Mouse (Mus musculus) cerebellum, adult 9-10 months (tissue): Measurements from ENCODE around the gene Cacna1g.

Source experiments
- DNase-seq: peaks from one replicate; pipeline ENCODE4 v3.0.0; 2022

The Cacna1g gene

GRCm38 (mm10) chr11:94473707-94474543, at the start of gene Cacna1g:
Cacna1g (minus strand) TSS chr11:94474198.
- DNase-seq, result peak; percentile 84

- DNase-seq, result peak; percentile 78
Measured at GRCm38 (mm10) chr11:94521219-94521843, 47.3 kb upstream of the Cacna1g start, which contains the start of gene Mycbpap. Mycbpap (minus strand) TSS chr11:94521742.

DNA sequence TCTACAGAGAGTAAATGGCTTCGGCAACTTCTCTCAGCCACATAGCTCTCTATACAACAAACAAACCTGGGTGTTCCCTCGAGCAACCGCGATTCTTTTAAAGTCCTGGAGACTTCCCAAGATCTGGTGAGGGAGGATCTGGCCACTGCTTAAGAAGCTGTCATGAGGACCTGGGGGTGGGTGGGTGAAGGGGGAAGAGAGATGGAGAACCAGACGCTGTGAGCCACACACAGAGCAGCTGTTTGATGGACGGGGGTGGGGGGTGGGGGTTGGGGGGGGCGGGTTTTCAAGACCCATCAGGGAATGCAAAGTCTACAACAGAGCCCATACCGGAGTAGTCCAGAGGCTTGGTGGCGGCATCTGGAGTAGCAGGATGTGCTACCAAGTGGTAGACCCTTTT, 39.5 kb upstream of the Cacna1g start:
- no peak for DNase-seq

DNA sequence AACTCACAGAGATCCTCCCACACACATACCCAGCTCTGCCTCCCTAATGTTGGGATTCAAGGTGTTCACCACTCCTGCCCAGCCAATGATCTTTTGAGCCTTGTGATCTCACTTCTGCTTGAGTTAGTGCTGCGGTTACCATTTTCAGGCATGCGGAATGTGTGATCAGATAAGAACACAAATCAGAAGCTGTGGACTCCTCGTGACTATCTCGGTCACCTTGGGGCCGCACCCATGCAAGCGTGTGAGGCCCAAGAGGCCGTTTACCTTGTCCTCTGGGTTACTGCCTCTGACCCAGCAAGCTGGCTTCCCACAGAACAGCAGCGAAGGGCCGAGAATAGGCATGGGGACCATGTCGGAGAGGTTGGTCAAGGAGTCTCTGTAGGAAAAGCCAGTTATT, 35.0 kb upstream of the Cacna1g start:
- DNase-seq, result no peak

GRCm38 (mm10) chr11:94501482-94501881, 27.5 kb upstream of the Cacna1g start:
- no peak for DNase-seq

DNA sequence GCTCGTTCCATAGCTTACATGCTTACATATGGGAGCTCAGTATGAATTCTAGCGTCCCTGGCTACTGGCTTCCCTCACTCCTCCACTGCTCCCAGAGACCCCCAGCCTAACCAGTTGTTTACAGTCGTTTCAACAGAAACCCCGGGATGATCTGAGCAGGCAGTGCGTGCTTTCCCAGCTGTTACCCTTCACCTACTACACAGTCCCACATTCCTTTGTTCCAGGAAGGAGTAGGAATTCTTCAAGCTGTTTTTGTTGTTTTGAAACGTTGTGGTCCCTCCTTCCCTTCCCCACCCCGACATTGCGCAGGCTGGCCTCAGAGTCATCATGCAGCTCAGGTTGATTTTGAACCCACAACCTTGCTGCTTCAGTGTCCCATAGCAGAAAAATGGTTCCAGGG, 26.4 kb upstream of the Cacna1g start:
- DNase-seq, result no peak

GRCm38 (mm10) chr11:94499661-94500152, 25.7 kb upstream of the Cacna1g start, which contains the start of gene Epn3:
Epn3 (minus strand) TSS chr11:94499974.
- DNase-seq, result peak; percentile 65

DNA sequence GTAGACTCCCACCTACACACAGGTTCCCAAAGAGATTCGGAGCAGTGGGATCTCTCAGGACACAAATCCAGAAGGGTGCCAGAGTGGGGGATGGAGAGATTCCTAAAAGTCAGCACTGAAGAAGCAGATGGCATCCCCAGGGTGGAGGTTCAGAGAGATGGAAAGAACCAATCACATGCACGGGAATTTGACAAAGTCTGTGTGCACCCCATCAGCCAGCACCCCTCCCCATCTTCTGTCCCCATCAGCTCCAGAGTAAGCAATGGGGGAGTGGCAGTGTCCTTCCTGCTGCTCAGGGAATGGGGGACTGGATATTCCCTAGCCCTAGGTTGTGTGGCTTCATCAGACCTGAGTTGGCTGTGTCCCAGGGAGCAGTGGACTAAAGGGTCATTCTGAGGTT, 25.0 kb upstream of the Cacna1g start:
- DNase-seq, result peak; percentile 93

DNA sequence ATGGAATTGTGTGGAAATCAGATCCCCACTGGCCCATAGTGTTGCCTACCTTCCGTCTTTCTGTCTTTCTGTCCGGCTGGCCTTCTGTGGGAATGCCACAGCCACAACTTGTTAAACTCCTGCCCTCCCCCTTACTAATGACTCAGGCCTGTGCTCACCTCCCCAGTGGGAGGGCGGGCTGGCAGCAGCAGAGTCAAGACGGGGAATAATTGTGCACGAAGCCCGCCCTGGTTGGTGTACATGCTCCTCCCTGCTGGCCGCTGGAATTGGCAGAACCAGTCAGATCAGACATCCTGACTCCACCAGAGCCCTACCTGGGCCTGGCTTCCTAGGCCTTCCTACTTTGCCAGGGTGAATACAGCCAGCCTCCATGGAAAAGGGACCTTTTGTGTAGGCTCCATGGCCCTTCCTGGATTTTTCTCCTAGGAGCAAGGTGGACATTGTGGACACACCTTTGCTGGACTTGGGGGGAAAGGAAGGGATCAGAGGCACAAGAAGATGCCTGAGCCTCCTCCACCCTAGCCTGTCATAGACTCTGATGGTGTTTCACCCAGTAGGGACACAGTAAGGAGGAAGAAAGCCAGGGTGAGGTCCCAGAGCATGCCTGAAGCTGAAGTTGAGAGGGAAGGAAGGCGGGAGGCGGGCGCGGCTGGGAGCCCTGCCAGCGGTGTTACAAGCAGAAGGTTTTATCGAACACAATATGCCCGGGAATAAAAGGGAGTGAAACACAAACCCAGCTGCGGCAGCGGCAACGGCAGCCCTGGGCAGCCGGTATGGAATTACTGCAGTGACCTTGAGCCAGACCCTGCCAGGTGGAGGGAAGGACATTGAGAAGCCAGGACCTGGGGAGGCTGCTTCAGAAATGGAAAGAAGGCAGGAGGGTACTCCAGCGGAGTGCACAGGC, 24.3 kb upstream of the Cacna1g start:
- DNase-seq, result peak; percentile 81

DNA sequence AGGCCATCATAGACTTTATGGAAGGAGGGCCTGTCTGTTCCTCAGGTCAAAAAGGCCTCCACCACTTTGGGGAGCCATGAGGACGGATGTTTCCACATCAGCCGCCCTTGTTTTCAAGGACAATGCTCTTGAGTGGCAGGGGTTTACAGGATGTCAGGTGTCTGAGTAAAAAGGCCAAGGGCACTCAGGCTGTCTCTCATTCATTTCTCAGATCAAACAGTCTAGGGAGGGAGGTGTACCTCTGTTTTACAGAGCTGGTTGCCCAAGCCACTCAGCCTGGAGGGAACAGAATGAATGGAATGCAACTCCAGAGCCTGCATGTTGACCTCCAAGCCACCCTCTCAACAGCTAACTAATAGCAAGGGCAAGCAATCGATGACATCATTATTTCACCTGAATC, 21.4 kb upstream of the Cacna1g start:
- DNase-seq, result no peak

- peak; percentile 17 for DNase-seq
Measured at GRCm38 (mm10) chr11:94491749-94492099, 17.7 kb upstream of the Cacna1g start.

- peak; percentile 36 for DNase-seq
Measured at GRCm38 (mm10) chr11:94491035-94491748, 17.2 kb upstream of the Cacna1g start.

DNA sequence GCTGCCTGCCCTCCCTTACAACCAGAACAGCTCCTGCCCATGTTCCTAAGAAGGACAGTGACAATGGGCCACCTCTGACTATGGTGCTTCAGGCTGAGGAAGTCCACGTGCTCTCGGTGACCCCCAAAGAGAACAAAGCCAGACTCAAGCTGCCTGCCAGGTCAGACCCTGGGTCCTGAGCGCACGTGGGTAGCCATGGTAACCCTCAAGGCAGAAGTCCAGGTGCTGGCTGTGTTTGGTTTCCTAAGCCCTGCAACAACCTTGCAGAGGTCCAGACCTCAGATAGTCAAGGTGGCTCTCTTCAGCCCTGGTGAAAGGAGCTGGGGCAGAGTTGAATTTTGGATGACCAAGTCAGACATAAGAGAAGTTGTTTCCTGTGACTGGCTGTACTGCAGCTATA, 15.7 kb upstream of the Cacna1g start:
- peak; percentile 18 for DNase-seq

DNA sequence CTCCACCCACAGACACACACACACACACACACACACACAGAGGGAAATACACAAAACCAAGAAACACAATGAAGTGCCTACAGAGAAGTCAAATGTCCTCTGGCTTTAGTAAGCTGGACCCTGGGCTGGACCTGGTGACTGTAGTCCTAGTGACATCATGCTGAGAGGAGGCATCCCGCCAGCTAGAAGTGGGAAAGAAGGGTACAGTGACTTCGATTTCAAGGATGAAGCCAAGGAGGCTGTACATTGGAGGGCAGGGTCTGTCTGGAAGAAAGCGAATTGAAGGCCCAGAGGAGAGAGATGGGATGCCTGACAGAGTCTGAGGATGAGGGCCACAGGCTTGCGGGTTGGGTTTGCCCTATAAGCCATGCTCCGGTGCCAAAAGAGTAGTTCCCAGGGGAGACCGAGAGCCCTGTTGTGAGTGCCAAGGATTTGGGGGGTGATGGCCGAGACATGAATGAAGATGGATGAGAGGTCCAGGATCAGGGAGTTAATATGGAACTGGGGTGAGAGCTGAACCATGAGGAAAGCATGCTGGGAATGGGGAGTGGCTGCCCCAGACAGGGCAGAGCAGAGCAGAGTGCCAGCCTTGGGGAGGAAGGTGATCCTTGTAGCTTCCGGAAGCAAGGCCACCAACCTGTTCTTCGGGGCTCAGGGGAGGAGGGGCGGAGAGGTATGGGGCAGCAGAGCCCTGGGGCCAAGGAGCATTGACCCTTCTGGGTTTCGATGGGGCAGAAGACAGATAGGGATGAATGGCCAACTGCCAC, 15.0 kb upstream of the Cacna1g start:
- peak; percentile 42 for DNase-seq

DNA sequence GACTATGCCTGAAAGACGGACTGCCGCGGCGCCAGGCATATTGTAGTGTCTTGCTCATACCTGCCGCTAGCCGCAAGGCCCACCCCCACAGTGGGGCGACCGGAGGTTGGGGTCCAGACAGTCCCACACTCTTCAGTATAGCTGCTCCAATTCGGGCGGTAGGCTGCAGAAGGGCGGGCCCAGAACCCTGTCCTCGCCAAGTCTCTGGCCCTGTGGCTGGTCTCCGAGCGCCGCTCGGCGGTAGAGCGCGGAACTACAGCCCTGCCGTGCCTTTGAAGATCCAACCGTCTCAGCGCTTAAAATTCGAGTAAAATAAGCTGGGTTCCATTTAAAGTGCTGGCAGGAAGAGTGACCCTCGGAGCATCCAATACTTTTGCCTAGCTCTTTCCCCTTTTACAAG, 12.0 kb upstream of the Cacna1g start, which contains the start of gene Spata20:
TSS of gene Spata20 (minus strand) at position 179 of the 400 bp plus-strand sequence.
- DNase-seq, result peak; percentile 94

DNA sequence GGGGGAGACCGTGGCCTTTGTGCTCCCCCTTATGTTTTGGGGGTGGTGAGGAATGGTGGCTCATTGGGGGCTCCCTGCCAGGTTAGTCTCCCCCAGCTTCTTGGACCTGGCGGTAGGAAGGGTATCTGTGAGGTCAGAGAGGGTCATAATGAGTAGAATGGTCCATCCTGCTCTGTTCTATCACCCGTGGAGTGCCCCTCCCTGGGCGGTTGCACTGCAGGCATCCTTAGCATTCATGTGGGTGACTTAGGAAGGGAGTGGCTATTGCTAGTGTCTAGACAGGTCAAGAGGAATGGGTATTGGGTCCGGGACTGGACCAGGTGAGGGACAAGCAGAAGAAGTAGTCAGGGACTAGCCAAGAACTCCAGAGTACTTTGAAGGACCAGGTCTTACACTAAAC, 11.2 kb upstream of the Cacna1g start:
- peak; percentile 58 for DNase-seq

GRCm38 (mm10) chr11:94484636-94485035, 10.6 kb upstream of the Cacna1g start:
- peak; percentile 54 for DNase-seq

DNA sequence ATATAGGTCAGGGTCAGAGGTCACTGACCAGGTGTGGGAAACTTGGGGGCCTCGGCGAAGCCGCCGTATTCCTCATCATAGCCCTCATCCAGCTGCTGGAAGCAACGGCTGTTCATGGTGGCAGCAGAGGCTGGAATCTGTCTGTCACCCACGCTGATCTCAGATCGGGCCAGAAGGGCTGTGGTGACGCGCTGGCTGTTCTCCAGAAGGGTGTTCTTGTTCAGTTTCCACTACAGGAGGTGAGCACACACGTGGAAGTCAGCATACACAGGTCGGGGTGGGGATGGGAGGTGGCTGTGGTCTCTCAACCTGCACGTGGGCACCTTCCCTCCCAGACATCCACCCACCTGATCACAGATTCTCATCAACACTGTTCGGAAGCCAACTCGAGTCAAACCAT, 9.9 kb upstream of the Cacna1g start:
- peak; percentile 71 for DNase-seq

DNA sequence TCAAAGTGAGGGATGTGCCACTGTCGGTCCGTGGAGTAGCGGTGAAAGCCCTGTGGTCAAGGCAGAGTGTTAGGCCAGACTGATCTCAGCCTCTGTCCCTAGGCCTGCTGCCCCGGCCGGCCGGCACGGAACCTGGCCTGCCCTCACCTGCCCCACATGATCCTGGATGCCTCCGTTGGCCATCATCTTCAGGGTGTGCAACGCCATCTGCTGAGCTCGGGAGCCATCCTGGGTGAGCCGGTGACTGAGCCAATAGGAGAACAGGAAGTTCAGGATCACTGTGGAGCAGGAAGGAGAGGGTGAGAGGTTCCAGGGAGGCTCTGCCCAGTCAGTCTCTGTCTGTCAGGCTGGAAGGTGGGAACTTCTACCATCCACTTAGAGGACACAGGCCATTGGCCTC, 9.4 kb upstream of the Cacna1g start:
- peak; percentile 91 for DNase-seq

DNA sequence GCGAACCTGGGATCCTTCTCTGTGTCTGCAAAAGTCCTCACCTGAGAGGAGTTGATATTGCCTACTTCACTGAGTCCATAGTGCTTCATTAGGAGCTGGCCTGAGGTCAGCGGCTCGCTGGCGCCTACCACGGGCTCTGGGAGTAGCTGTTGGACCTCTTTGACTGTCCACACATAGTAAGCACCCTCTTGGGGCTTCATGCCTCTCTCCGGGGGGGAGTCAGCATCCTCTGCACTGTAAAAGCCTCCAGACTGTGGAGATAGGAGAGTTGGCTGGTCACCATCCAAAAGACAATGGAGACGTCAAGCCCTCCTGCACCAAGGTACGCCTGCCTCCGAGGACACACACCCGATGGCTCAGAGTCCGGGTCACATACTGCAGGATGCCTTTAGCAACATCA, 8.7 kb upstream of the Cacna1g start:
- DNase-seq, result peak; percentile 58

- peak; percentile 46 for DNase-seq
Measured at GRCm38 (mm10) chr11:94481963-94482362, 8.0 kb upstream of the Cacna1g start.
